ENCODE assay signal across 30 mouse cellular contexts in the genomic region with DNA sequence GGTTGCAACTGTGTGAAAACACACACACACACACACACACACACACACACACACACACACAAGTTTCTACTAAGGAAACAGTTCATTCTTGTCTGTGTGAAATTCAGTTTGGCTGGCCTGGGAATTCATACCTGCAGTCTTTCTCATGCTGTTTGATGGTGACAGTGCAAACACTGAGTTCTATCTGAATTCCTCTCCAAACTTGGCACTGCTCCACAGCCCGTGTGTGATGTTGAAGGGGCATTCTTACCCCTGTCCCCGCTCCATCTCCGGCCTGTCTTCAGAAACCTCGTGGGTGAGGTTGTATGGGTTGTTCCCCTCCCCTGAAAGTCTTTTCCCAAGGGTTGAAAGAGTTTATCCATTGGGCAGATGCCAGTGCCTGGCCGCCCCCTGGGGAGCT. TPM values are rescaled to one million over a fixed set of nuclear protein-coding genes. Genes with fewer than 3 reads are reported as not detected.
DNase-seq lines count a peak whose midpoint lies in the region; ATAC-seq and TF ChIP-seq lines count a peak whose summit lies in the region.
"Had no signal": no experiment of that assay in that cellular context is flagged by ENCODE, and none has a peak within 500 bp of the region (broad histone marks: within the 10 kb centered on the region; RNA-seq: fewer than 3 reads in every experiment).

No protein-coding gene starts in this region.

- no peak for TF ChIP-seq POLR2A in cerebellum, adult 2 months (IDR thresholded peaks at IDR 0.05; ENCODE audit: borderline replicate concordance, insufficient read depth, low read length)

- no peak overlapping the region for H3K4me2 ChIP-seq in heart, embryonic 14.5 days (ENCODE audit: low read length)
- no peak overlapping the region for H3K4me2 ChIP-seq in hindbrain, embryonic 13.5 days
- H3K4me2 ChIP-seq in hindbrain, postnatal 0 days (ENCODE audit: low read depth, low read length) = no peak overlapping the region
- H3K4me2 ChIP-seq: embryonic facial prominence, embryonic 13.5 days; hindbrain, embryonic 14.5 days; limb, embryonic 15.5 days; liver, embryonic 13.5 days; midbrain, embryonic 12.5 days had no signal

- H3K27ac ChIP-seq in cerebellum, adult 2 months (ENCODE audit: insufficient read depth, low read length) = no peak overlapping the region
- peak overlapping the region; percentile 44 to 50; a peak in 3 of 4 replicates for H3K27ac ChIP-seq in heart, embryonic 14.5 days (replicated peaks in 1 of 2; ENCODE audit: control insufficient read depth in 1 of 2, insufficient read depth in 1 of 2, low read depth in 2 of 2, low read length in 2 of 2)
- 0 out of 2 replicates have a peak overlapping the region, but pooled peaks have one; percentile 10 for H3K27ac ChIP-seq in hindbrain, embryonic 13.5 days
- no peak overlapping the region for H3K27ac ChIP-seq in hindbrain, postnatal 0 days
- H3K27ac ChIP-seq: embryonic facial prominence, embryonic 13.5 days; gastrocnemius, adult 2 months; hindbrain, embryonic 14.5 days; limb, embryonic 10.5 days; limb, embryonic 15.5 days; liver, embryonic 13.5 days; midbrain, embryonic 12.5 days had no signal

- 42% methylated on average over 5 of the region's 5 CpGs for WGBS in cerebellum, adult 2 months
- WGBS in heart, embryonic 14.5 days = 22% methylated on average over 5 of the region's 5 CpGs
- 62% methylated on average over 5 of the region's 5 CpGs for WGBS in hindbrain, embryonic 13.5 days
- 45% methylated on average over 5 of the region's 5 CpGs for WGBS in hindbrain, postnatal 0 days

- H3K9ac ChIP-seq in heart, embryonic 14.5 days (ENCODE audit: low read length) = no peak overlapping the region
- no peak overlapping the region for H3K9ac ChIP-seq in hindbrain, embryonic 13.5 days
- no peak overlapping the region for H3K9ac ChIP-seq in hindbrain, postnatal 0 days (replicated peaks; ENCODE audit: low read length)
- H3K9ac ChIP-seq: embryonic facial prominence, embryonic 13.5 days; hindbrain, embryonic 14.5 days; limb, embryonic 15.5 days; liver, embryonic 13.5 days; midbrain, embryonic 12.5 days had no signal

- no peaks in the 10 kb centered on the region for H3K27me3 ChIP-seq in cerebellum, adult 2 months (ENCODE audit: control insufficient read depth, insufficient read depth, low read length)
- H3K27me3 ChIP-seq in heart, embryonic 14.5 days (ENCODE audit: control insufficient read depth, insufficient read depth, low read length) = no peaks in the 10 kb centered on the region
- H3K27me3 ChIP-seq in hindbrain, embryonic 13.5 days = no peaks in the 10 kb centered on the region
- no peaks in the 10 kb centered on the region for H3K27me3 ChIP-seq in hindbrain, postnatal 0 days (ENCODE audit: insufficient read depth, low read length)
- H3K27me3 ChIP-seq: CH12.LX; embryonic facial prominence, embryonic 13.5 days; limb, embryonic 15.5 days; liver, embryonic 13.5 days; megakaryocyte, embryonic 14.5 days; midbrain, embryonic 12.5 days had no signal

- H3K4me3 ChIP-seq in cerebellum, adult 2 months (replicated peaks; ENCODE audit: insufficient read depth, low read depth, low read length) = no peak overlapping the region
- H3K4me3 ChIP-seq in heart, embryonic 14.5 days (ENCODE audit: control insufficient read depth in 1 of 2, insufficient read depth in 1 of 2, low read depth in 1 of 2, low read length in 2 of 2) = no peak overlapping the region
- no peak overlapping the region for H3K4me3 ChIP-seq in hindbrain, embryonic 13.5 days
- H3K4me3 ChIP-seq in hindbrain, postnatal 0 days (ENCODE audit: low read length) = no peak overlapping the region
- H3K4me3 ChIP-seq: embryonic facial prominence, embryonic 13.5 days; erythroblast, embryonic 14.5 days; gastrocnemius, adult 2 months; limb, embryonic 10.5 days; limb, embryonic 15.5 days; liver, embryonic 13.5 days; midbrain, embryonic 12.5 days had no signal

- H3K4me1 ChIP-seq in cerebellum, adult 2 months (ENCODE audit: control insufficient read depth, insufficient read depth, low read length) = peaks cover 17% of the 10 kb centered on the region
- H3K4me1 ChIP-seq in heart, embryonic 14.5 days (ENCODE audit: control insufficient read depth in 2 of 2, insufficient read depth in 2 of 2, low read length in 2 of 2) = peaks cover 51 to 98% of the 10 kb centered on the region in 2 experiments
- H3K4me1 ChIP-seq in hindbrain, embryonic 13.5 days (replicated peaks) = peaks cover 64% of the 10 kb centered on the region
- peaks cover 28% of the 10 kb centered on the region for H3K4me1 ChIP-seq in hindbrain, postnatal 0 days (ENCODE audit: insufficient read depth, low read length)

- peaks cover 29% of the 10 kb centered on the region for H3K36me3 ChIP-seq in heart, embryonic 14.5 days (ENCODE audit: control insufficient read depth, insufficient read depth, low read length)
- H3K36me3 ChIP-seq in hindbrain, embryonic 13.5 days = peaks cover 6% of the 10 kb centered on the region; the same call in 1 of the 2 replicates
- no peaks in the 10 kb centered on the region for H3K36me3 ChIP-seq in hindbrain, postnatal 0 days (ENCODE audit: insufficient read depth, low read length)
- H3K36me3 ChIP-seq: embryonic facial prominence, embryonic 13.5 days; limb, embryonic 10.5 days; limb, embryonic 15.5 days; midbrain, embryonic 12.5 days had no signal

- no peaks in the 10 kb centered on the region for H3K9me3 ChIP-seq in heart, embryonic 14.5 days (ENCODE audit: control insufficient read depth, low read length)
- no peaks in the 10 kb centered on the region for H3K9me3 ChIP-seq in hindbrain, embryonic 13.5 days
- no peaks in the 10 kb centered on the region for H3K9me3 ChIP-seq in hindbrain, postnatal 0 days (ENCODE audit: low read length)
- H3K9me3 ChIP-seq: embryonic facial prominence, embryonic 13.5 days; limb, embryonic 10.5 days; limb, embryonic 15.5 days; liver, embryonic 13.5 days; megakaryocyte, embryonic 14.5 days; midbrain, embryonic 12.5 days had no signal

- ATAC-seq in heart, embryonic 14.5 days (ENCODE audit: insufficient number of reproducible peaks, insufficient read depth, low FRiP score, low read depth) = no peak
- no peak for ATAC-seq in hindbrain, embryonic 13.5 days (ENCODE audit: low FRiP score)
- ATAC-seq in hindbrain, postnatal 0 days = no peak
- ATAC-seq: activated CD4-positive, CD25-positive, alpha-beta regulatory T cell, adult 4 months; forebrain, embryonic 16.5 days; inflammation-experienced regulatory T-cells, adult 6 months had no signal

- TF ChIP-seq CTCF in cerebellum, adult 2 months (IDR thresholded peaks at IDR 0.05; ENCODE audit: borderline replicate concordance, insufficient read depth, low read depth, low read length) = no peak
- TF ChIP-seq CTCF in hindbrain, postnatal 0 days (IDR thresholded peaks at IDR 0.05; ENCODE audit: low read depth) = no peak

- peak; percentile 28 to 38 for DNase-seq in cerebellum, postnatal 10 days
- no peak for DNase-seq in cerebellum, adult 2 months
- no peak for DNase-seq in heart, adult 8-10 months (ENCODE audit: low spot score)
- DNase-seq in hindbrain, postnatal 0 days (ENCODE audit: low spot score) = no peak
- DNase-seq in lung, postnatal 4 days = peak; percentile 38 to 49
- DNase-seq in lung, adult 18-20 months = no peak
- DNase-seq: adrenal gland, adult 2 months; cerebellum, adult 9-10 months; embryo, embryonic 11 days; gastrocnemius, adult 2 months; gastrocnemius, postnatal 36 days; kidney, adult 11 months; kidney, postnatal 14 days; layer of hippocampus, adult 9-11 months; liver, embryonic 13.5 days; thymus, adult 2 months; thymus, postnatal 36 days had no signal

RNA-seq across cellular contexts. Expression of a gene that starts 28.2 kb away (rescaled TPM):
- polyA plus RNA-seq in cerebellum, adult 2 months (2012; rRNA removed) = 30.1 and 31.2 TPM in 2 replicates
- 28.9 and 33.3 TPM in 2 replicates for polyA plus RNA-seq in heart, embryonic 14.5 days (2014; fragmentation: Nextera tagmentation; extraction: Ambion mirVana)
- 10 to 100 TPM; 63.9 to 82.9 (median 76.6) TPM for total RNA-seq in heart, adult 8-10 months (2022)
- 25.0 and 27.4 TPM in 2 replicates for polyA plus RNA-seq in hindbrain, embryonic 13.5 days (2015; fragmentation: Nextera tagmentation; extraction: Ambion mirVana)
- total RNA-seq in hindbrain, postnatal 0 days (2014; rRNA removed) = 46.8 and 54.5 TPM in 2 replicates
- 21.9 and 22.3 TPM in 2 replicates for polyA plus RNA-seq in hindbrain, postnatal 0 days (2015; fragmentation: Nextera tagmentation; extraction: Ambion mirVana)

Comparison
In these comparisons a context has a peak if more than half of its experiments do, and no peak if none do; other contexts are left out.
1. DNase-seq: peak in cerebellum, postnatal 10 days (2 of 2) and lung, postnatal 4 days (2 of 2); none in cerebellum, adult 2 months (0 of 2), heart, adult 8-10 months (single experiment), hindbrain, postnatal 0 days (single experiment) and lung, adult 18-20 months (0 of 2).
2. H3K27ac ChIP-seq: peak in heart, embryonic 14.5 days (2 of 2) and hindbrain, embryonic 13.5 days (single experiment); none in cerebellum, adult 2 months (single experiment) and hindbrain, postnatal 0 days (single experiment).